11 mouse cellular contexts compared by ENCODE assay signal in genomic region chr9:40320405-40320804, GRCm38 (mm10). TPM values are rescaled to one million over a fixed set of nuclear protein-coding genes. Genes with fewer than 3 reads are reported as not detected.
DNase-seq lines count a peak whose midpoint lies in the region; ATAC-seq lines count a peak whose summit lies in the region.
"Had no signal": no experiment of that assay in that cellular context is flagged by ENCODE, and none has a peak within 500 bp of the region (broad histone marks: within the 10 kb centered on the region; RNA-seq: fewer than 3 reads in every experiment).

No protein-coding gene starts in this region.

- no peak overlapping the region for H3K4me3 ChIP-seq in kidney, embryonic 14.5 days (ENCODE audit: low read length)
- H3K4me3 ChIP-seq in limb, embryonic 12.5 days (replicated peaks) = no peak overlapping the region
- H3K4me3 ChIP-seq: liver, embryonic 15.5 days had no signal

- intact Hi-C loops in left cerebral cortex, postnatal 36 days (cut with DNase I) = no loop called here

- H3K9me3 ChIP-seq in kidney, embryonic 14.5 days (ENCODE audit: control insufficient read depth, low read length) = no peaks in the 10 kb centered on the region
- no peaks in the 10 kb centered on the region for H3K9me3 ChIP-seq in limb, embryonic 12.5 days
- H3K9me3 ChIP-seq: liver, embryonic 15.5 days had no signal

- no peak overlapping the region; the same call in 1 of the 2 replicates for H3K4me2 ChIP-seq in kidney, embryonic 14.5 days (replicated peaks; ENCODE audit: low read depth, low read length)
- peak overlapping the region; percentile 13; the same call in 1 of the 2 replicates for H3K4me2 ChIP-seq in limb, embryonic 12.5 days
- H3K4me2 ChIP-seq: liver, embryonic 15.5 days had no signal

- peaks cover 16% of the 10 kb centered on the region; the same call in 1 of the 2 replicates for H3K4me1 ChIP-seq in kidney, embryonic 14.5 days (ENCODE audit: control insufficient read depth, insufficient read depth, low read length)
- H3K4me1 ChIP-seq in limb, embryonic 12.5 days (replicated peaks) = peaks cover 20% of the 10 kb centered on the region

- H3K27ac ChIP-seq in kidney, embryonic 14.5 days (ENCODE audit: low read depth, low read length) = peak overlapping the region; percentile 82; the same call in 1 of the 2 replicates
- peak overlapping the region; percentile 84 for H3K27ac ChIP-seq in limb, embryonic 12.5 days
- H3K27ac ChIP-seq: liver, embryonic 15.5 days had no signal

- ATAC-seq in cerebellum, adult (ENCODE audit: insufficient number of reproducible peaks, low FRiP score, low TSS enrichment) = no peak
- peak; percentile 6; the same call in 1 of the 2 replicates for ATAC-seq in kidney, embryonic 14.5 days (ENCODE audit: low FRiP score, low TSS enrichment)
- ATAC-seq in limb, embryonic 12.5 days (ENCODE audit: insufficient number of reproducible peaks, insufficient read depth, low FRiP score, low TSS enrichment, low read depth) = no peak

- DNase-seq in cerebellum, adult 11-12 months = peak; percentile 53
- DNase-seq in kidney, postnatal 14 days = no peak
- peak; percentile 72 for DNase-seq in brain, adult 2 months (ENCODE audit: low read depth, low spot score)
- DNase-seq in urinary bladder, postnatal 10 days (ENCODE audit: low spot score) = no peak
- no peak for DNase-seq in left cerebral cortex, postnatal 36 days (ENCODE audit: low spot score in 2 of 2)
- DNase-seq: kidney, adult 11 months had no signal

- H3K36me3 ChIP-seq in kidney, embryonic 14.5 days (ENCODE audit: control insufficient read depth, insufficient read depth, low read length) = peaks cover 6% of the 10 kb centered on the region; the same call in 1 of the 2 replicates
- H3K36me3 ChIP-seq in limb, embryonic 12.5 days = peaks cover 6% of the 10 kb centered on the region; the same call in 1 of the 2 replicates
- H3K36me3 ChIP-seq: liver, embryonic 15.5 days had no signal

- no peak overlapping the region for H3K9ac ChIP-seq in kidney, embryonic 14.5 days (ENCODE audit: low read depth, low read length)
- H3K9ac ChIP-seq in limb, embryonic 12.5 days (replicated peaks) = no peak overlapping the region
- H3K9ac ChIP-seq: liver, embryonic 15.5 days had no signal

- WGBS in kidney, embryonic 14.5 days = 85% methylated on average over 8 of the region's 8 CpGs
- 87% methylated on average over 8 of the region's 8 CpGs for WGBS in limb, embryonic 12.5 days

- H3K27me3 ChIP-seq in kidney, embryonic 14.5 days (ENCODE audit: control insufficient read depth, insufficient read depth, low read length) = no peaks in the 10 kb centered on the region
- no peaks in the 10 kb centered on the region for H3K27me3 ChIP-seq in limb, embryonic 12.5 days
- H3K27me3 ChIP-seq: liver, embryonic 15.5 days; Patski had no signal

RNA-seq across cellular contexts. Expression of gene Scn3b, which starts 51.4 kb away (rescaled TPM):
- polyA plus RNA-seq in kidney, embryonic 14.5 days (2014; fragmentation: Nextera tagmentation; extraction: Ambion mirVana) = 0.20 and 0.24 TPM in 2 replicates
- polyA plus RNA-seq in limb, embryonic 12.5 days (2016; fragmentation: Nextera tagmentation; extraction: Ambion mirVana) = 0.65 and 1.5 TPM in 2 replicates
- 100 to 1,000 TPM; 103 to 113 TPM for total RNA-seq in left cerebral cortex, postnatal 36 days (2021)

Comparison
In these comparisons a context has a peak if more than half of its experiments do, and no peak if none do; other contexts are left out.
1. DNase-seq: peak in cerebellum, adult 11-12 months (single experiment) and brain, adult 2 months (single experiment); none in kidney, postnatal 14 days (single experiment), urinary bladder, postnatal 10 days (single experiment) and left cerebral cortex, postnatal 36 days (0 of 2).